Mouse (Mus musculus): ENCODE results near the gene Sugct.

GRCm38 (mm10) chr13:17702311-17702710 lies 7.0 kb upstream of the Sugct start:
- TF ChIP-seq ZNF384 (IDR thresholded peaks at IDR 0.05; ENCODE audit: low read depth, low read length) (no peak), MAFK (IDR thresholded peaks at IDR 0.05; ENCODE audit: insufficient read depth, low read depth, low read length) (no peak), CHD2 (IDR thresholded peaks at IDR 0.05; ENCODE audit: low read depth, low read length) (no peak), ZC3H11A (IDR thresholded peaks at IDR 0.05; ENCODE audit: borderline replicate concordance, low read depth, low read length) (no peak), HCFC1 (IDR thresholded peaks at IDR 0.05; ENCODE audit: borderline replicate concordance, insufficient read depth, low read length) (no peak)
